Mouse (Mus musculus): Measurements from ENCODE around the gene Taar8c.

The Taar8c gene

GRCm38 (mm10) chr10:24052039-24052438 lies 49.7 kb downstream of the Taar8c start:
- no peak for DNase-seq
